Mouse (Mus musculus): Measurements from ENCODE around the gene Chtop. TPM values are rescaled to one million over a fixed set of nuclear protein-coding genes. Genes with fewer than 3 reads are reported as not detected.

Chtop gene
- polyA plus RNA-seq (2014; fragmentation: Illumina TruSeq; extraction: RNeasy Lipid Tissue Mini Kit (QIAGEN cat#74804); ENCODE audit: low read depth, low replicate concordance) = 113 TPM

GRCm38 (mm10) chr3:90508950-90509746 lies at the start of gene Chtop:
Gene Chtop (minus strand): TSS chr3:90509498.

GRCm38 (mm10) chr3:90537141-90537904 lies 28.0 kb upstream of the Chtop start, which contains the start of gene S100a16:
Gene S100a16 (plus strand): TSS chr3:90537254.

GRCm38 (mm10) chr3:90526580-90526979 lies 17.3 kb upstream of the Chtop start, which contains the start of gene S100a14:
Gene S100a14 (plus strand): TSS chr3:90526856.

GRCm38 (mm10) chr3:90513796-90514590 lies 4.7 kb upstream of the Chtop start, which contains the start of the genes S100a1 and S100a13:
Gene S100a1 (minus strand): TSS chr3:90514392.
Gene S100a13 (plus strand): TSS chr3:90514435.

GRCm38 (mm10) chr3:90490696-90491256 lies 18.5 kb downstream of the Chtop start, which contains the start of gene Snapin:
Gene Snapin (minus strand): TSS chr3:90491033.

GRCm38 (mm10) chr3:90475831-90476611 lies 33.3 kb downstream of the Chtop start, which contains the start of gene Ilf2:
Gene Ilf2 (plus strand): TSS chr3:90476126.

GRCm38 (mm10) chr3:90465686-90466310 lies 43.5 kb downstream of the Chtop start, which contains the start of gene Npr1:
Gene Npr1 (minus strand): TSS chr3:90465866.

Other genes starting within 250 kb of the Chtop start
- gene Dennd4b, start 244.3 kb downstream of the Chtop start, polyA plus RNA-seq (2014; fragmentation: Illumina TruSeq; extraction: RNeasy Lipid Tissue Mini Kit (QIAGEN cat#74804); ENCODE audit: low read depth, low replicate concordance) = 0.69 TPM
- gene Gatad2b, start 216.3 kb downstream of the Chtop start, polyA plus RNA-seq (2014; fragmentation: Illumina TruSeq; extraction: RNeasy Lipid Tissue Mini Kit (QIAGEN cat#74804); ENCODE audit: low read depth, low replicate concordance) = 25.6 TPM
- gene Slc27a3, start 119.6 kb downstream of the Chtop start, polyA plus RNA-seq (2014; fragmentation: Illumina TruSeq; extraction: RNeasy Lipid Tissue Mini Kit (QIAGEN cat#74804); ENCODE audit: low read depth, low replicate concordance) = not detected
- 10.3 TPM for gene Ints3, start 75.9 kb downstream of the Chtop start, polyA plus RNA-seq (2014; fragmentation: Illumina TruSeq; extraction: RNeasy Lipid Tissue Mini Kit (QIAGEN cat#74804); ENCODE audit: low read depth, low replicate concordance)
- 16.3 TPM for gene Npr1, start 43.6 kb downstream of the Chtop start, polyA plus RNA-seq (2014; fragmentation: Illumina TruSeq; extraction: RNeasy Lipid Tissue Mini Kit (QIAGEN cat#74804); ENCODE audit: low read depth, low replicate concordance)
- gene Ilf2, start 33.4 kb downstream of the Chtop start, polyA plus RNA-seq (2014; fragmentation: Illumina TruSeq; extraction: RNeasy Lipid Tissue Mini Kit (QIAGEN cat#74804); ENCODE audit: low read depth, low replicate concordance) = 49.2 TPM
- 60.7 TPM for gene Snapin, start 18.5 kb downstream of the Chtop start, polyA plus RNA-seq (2014; fragmentation: Illumina TruSeq; extraction: RNeasy Lipid Tissue Mini Kit (QIAGEN cat#74804); ENCODE audit: low read depth, low replicate concordance)
- 244 TPM for gene S100a1, start 4.9 kb upstream of the Chtop start, polyA plus RNA-seq (2014; fragmentation: Illumina TruSeq; extraction: RNeasy Lipid Tissue Mini Kit (QIAGEN cat#74804); ENCODE audit: low read depth, low replicate concordance)
- gene S100a13, start 4.9 kb upstream of the Chtop start, polyA plus RNA-seq (2014; fragmentation: Illumina TruSeq; extraction: RNeasy Lipid Tissue Mini Kit (QIAGEN cat#74804); ENCODE audit: low read depth, low replicate concordance) = 9.5 TPM
- not detected for gene S100a14, start 17.4 kb upstream of the Chtop start, polyA plus RNA-seq (2014; fragmentation: Illumina TruSeq; extraction: RNeasy Lipid Tissue Mini Kit (QIAGEN cat#74804); ENCODE audit: low read depth, low replicate concordance)
- gene S100a16, start 27.8 kb upstream of the Chtop start, polyA plus RNA-seq (2014; fragmentation: Illumina TruSeq; extraction: RNeasy Lipid Tissue Mini Kit (QIAGEN cat#74804); ENCODE audit: low read depth, low replicate concordance) = 42.3 TPM
- gene S100a3, start 51.1 kb upstream of the Chtop start, polyA plus RNA-seq (2014; fragmentation: Illumina TruSeq; extraction: RNeasy Lipid Tissue Mini Kit (QIAGEN cat#74804); ENCODE audit: low read depth, low replicate concordance) = not detected
- gene S100a2, start 80.7 kb upstream of the Chtop start, polyA plus RNA-seq (2014; fragmentation: Illumina TruSeq; extraction: RNeasy Lipid Tissue Mini Kit (QIAGEN cat#74804); ENCODE audit: low read depth, low replicate concordance) = not detected
- gene Gm42674, start 92.4 kb upstream of the Chtop start, polyA plus RNA-seq (2014; fragmentation: Illumina TruSeq; extraction: RNeasy Lipid Tissue Mini Kit (QIAGEN cat#74804); ENCODE audit: low read depth, low replicate concordance) = not detected
- 4.2 TPM for gene S100a4, start 94.3 kb upstream of the Chtop start, polyA plus RNA-seq (2014; fragmentation: Illumina TruSeq; extraction: RNeasy Lipid Tissue Mini Kit (QIAGEN cat#74804); ENCODE audit: low read depth, low replicate concordance)
- gene S100a5, start 99.0 kb upstream of the Chtop start, polyA plus RNA-seq (2014; fragmentation: Illumina TruSeq; extraction: RNeasy Lipid Tissue Mini Kit (QIAGEN cat#74804); ENCODE audit: low read depth, low replicate concordance) = not detected
- 28.2 TPM for gene S100a6, start 103.4 kb upstream of the Chtop start, polyA plus RNA-seq (2014; fragmentation: Illumina TruSeq; extraction: RNeasy Lipid Tissue Mini Kit (QIAGEN cat#74804); ENCODE audit: low read depth, low replicate concordance)
- gene S100a7a, start 144.5 kb upstream of the Chtop start, polyA plus RNA-seq (2014; fragmentation: Illumina TruSeq; extraction: RNeasy Lipid Tissue Mini Kit (QIAGEN cat#74804); ENCODE audit: low read depth, low replicate concordance) = not detected
- 2.2 TPM for gene S100a8, start 159.5 kb upstream of the Chtop start, polyA plus RNA-seq (2014; fragmentation: Illumina TruSeq; extraction: RNeasy Lipid Tissue Mini Kit (QIAGEN cat#74804); ENCODE audit: low read depth, low replicate concordance)
- not detected for gene S100a9, start 186.2 kb upstream of the Chtop start, polyA plus RNA-seq (2014; fragmentation: Illumina TruSeq; extraction: RNeasy Lipid Tissue Mini Kit (QIAGEN cat#74804); ENCODE audit: low read depth, low replicate concordance)
- not detected for gene Pglyrp4, start 217.4 kb upstream of the Chtop start, polyA plus RNA-seq (2014; fragmentation: Illumina TruSeq; extraction: RNeasy Lipid Tissue Mini Kit (QIAGEN cat#74804); ENCODE audit: low read depth, low replicate concordance)

Data from kidney, adult 10 weeks (tissue).